Mouse (Mus musculus): ENCODE results near the gene Gm20388.

The Gm20388 gene

DNA sequence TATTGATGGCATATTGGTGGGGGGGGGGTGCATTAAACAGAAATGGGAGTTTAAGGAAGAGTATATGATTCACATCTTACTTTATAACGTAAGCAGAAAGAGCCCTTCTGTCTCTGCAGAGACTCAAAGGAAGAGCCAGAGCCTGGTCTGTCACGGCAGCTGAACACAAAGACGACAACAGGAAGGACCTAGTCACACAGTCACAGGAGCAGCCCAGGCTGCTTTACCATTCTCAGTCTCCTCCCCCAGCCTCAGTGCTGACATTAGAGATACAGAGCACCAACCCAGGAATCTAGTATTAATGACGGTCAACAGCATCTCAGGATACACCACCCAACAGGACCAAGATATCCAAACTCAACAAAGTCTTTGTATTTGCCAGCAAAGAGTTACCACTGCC is 3027.9 kb downstream of the Gm20388 start:
- no peak for DNase-seq

DNA sequence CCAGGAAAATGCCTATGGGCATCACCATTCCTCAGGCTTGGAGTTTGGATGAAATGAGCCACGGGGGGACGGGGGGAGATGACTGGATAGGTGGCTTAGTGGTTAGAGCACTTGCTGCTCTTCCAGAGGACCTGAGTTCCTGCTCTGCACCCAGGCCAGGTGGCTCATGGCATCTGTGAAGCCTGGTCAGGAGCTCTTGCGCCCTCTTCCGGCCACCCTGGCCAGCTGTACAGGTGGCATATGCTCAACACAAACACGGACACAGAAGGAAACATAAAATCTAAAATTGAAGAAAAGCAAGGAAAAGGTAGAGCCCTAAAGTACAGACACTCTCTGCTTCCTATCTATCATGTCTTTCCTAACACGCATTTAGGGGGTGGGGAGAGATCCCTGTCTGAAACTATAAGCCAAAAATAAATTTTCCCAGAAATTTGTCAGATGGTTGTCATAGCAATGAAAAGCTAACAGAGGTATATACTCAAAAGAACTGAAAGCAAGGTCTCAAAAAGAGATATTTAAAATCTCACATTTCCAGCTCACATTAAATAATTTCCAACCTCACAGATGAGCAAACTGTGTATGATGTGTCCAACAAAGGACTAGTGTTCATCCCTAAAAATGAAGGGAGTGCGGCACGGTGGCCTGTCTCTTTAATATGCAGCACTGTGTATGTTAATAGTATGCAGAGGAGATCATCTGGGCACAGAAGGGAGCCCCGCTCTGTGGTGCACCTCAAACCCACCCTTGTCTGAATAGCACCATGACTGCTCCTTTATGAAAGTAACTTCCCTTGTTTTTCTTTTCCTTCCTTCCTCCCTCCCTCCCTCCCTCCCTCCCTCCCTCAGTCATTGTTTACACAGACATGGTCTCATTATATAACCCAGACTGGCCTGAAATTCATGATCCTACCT is 3032.4 kb downstream of the Gm20388 start:
- no peak for DNase-seq

DNA sequence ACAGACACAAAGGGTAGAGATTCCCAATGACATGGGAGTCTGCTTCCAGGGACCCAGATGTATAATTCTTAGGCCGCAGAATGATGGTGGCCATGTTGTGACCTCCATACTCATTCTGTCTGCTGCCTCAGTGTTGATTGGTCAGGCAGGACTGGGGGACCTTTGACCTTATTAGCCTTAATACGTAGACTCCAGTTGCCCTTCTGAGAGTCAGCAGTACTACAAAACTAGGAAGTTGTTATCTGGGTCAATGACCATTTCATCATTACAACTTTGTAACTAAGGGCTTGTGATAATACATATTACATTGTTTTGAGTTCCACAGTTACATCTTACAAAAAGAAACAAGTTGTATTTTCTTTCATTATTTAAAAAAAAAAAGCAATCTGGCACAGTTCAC is 3035.1 kb downstream of the Gm20388 start:
- no peak for DNase-seq

DNA sequence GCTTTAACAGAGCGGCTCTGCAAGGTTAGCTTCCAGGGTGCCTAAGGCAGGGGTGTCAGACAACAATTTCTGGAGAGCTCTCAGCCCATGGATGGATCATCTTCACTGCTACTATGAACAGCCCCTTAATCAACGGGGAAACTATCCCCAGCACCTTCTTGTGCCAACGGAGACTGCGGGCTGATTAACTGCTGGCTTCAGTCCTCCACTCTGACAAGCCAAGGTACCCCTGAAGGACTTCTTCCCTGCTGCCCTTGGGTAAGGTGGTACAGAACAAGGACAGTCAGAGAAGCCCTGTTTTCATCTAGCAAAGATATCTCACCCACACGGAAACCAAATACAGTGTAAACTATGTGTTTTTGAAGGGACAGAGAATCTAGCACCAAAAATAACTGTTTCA is 3039.1 kb downstream of the Gm20388 start:
- no peak for DNase-seq

DNA sequence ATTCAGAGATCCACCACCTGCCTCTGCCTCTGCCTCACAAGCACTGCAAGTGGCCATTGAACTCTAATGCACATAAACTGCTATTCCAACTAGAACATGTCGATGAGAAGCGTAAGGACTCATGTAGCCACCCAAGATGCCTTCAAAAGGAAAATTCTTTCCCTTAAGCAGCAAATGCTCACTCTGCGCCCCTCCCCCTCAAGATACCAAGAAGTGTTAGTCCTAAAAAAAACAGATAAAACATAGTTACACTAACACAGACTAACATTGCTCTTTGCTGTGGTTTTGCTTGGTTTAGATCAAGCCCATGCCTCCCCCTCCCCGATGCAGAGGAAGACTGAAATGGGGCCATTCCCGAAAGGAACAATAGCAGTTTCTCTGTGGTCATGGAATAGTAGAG is 3040.8 kb downstream of the Gm20388 start:
- no peak for DNase-seq

DNA sequence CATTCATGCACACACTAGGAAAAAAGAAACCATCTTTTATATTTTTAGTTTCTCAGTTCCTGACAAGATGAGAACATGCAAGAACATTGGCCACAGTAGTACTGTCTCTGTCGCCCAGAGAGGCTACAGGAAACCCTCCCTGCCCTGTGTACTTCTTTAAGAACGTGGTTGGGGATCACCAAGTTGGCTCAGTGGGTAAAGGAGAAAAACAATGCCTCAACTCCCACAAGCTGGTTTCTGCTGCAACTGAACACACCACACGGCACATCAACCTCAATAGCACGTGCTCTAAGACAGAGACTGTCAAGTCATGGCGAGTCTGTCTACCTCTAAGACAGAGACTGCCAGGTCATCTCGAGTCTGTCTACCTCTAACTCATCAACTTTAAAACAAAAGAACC is 3042.4 kb downstream of the Gm20388 start:
- DNase-seq: no peak

DNA sequence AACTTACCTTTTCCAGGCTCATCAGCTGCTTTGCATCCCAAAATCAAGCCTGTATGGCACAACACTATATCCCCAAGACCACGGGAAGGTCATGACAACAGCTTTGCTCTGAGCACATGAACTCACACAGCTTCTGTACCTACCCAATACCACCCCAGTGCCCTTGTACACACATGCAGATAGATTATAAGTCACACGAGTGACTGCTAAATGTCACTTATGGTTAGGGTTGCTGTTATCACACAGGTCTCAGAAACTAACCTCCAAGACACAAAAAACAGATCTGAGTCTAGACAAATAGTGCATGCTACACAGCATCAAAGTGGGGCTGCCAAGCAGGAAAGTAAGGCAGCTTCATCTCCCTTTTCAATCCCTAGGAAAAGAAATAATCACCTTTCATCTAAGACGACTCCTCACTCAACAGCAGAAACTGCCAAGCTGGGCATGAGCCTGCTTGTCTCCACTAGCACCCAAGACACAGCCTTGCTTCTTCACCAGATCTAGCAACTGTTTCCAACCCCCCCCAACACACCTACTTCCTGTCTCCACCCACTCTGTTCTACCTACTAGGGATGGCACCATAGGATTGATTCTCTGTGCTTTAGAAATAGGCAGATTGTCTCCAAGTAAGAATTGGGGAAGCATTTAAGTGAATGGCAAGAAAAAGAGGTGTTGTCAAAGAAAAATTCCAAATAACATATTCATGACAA is 3043.6 kb downstream of the Gm20388 start:
- DNase-seq: no peak

DNA sequence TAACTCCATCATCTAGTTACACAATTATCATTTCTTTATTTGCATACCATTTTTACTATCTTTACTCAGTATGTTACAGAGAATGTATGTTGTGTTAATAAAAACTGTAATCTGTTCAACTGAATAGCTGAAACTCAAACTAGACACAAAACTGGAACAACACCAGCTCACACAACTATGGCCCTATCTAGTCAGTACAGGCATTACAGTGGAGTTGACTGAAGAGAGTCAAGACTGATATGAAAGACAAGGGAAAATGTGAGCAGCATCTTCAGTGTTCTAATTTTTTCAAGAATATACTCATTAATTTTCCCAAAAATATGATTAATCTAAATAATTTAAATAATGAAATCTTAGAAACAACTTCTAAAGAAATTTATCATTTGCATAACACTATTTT is 3044.6 kb downstream of the Gm20388 start:
- DNase-seq: no peak

DNA sequence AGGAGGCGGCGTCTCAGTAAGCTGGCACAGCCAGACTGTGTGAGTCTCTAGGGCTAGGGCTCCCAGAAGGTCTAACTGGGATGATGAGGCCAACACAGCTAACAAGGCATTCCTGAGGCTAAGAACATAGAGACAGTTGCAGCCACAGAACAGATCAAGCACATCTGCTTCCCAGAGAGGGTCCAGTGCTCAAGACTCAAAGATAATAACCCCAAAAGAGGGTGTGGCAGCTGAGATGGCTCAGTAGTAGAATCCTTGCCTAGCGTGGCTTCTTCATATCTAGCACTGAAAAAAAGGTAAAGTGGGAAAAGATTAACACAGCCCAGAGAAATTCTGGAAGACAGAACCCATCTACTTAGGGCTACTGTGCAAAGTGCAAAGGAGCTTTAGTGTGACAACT is 3045.4 kb downstream of the Gm20388 start:
- DNase-seq: no peak

DNA sequence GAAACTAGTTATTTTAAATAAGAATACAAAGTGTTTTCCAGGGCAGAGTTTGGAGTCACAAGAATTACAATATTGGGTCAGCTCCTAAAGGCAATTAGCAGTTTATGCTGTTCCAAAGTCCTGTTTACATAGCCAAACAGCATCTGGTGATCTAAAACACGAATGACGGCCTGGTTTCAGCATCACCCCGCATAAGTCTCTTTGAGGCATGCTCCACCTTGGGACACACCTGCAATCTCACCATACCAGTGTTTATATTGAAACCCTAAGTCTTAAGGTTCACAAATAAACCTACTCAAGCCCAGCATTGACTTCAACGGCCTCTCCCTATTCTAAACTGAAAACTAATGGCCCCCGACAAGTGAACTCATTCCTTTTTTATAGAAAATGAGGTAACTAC is 3049.7 kb downstream of the Gm20388 start:
- DNase-seq: no peak

DNA sequence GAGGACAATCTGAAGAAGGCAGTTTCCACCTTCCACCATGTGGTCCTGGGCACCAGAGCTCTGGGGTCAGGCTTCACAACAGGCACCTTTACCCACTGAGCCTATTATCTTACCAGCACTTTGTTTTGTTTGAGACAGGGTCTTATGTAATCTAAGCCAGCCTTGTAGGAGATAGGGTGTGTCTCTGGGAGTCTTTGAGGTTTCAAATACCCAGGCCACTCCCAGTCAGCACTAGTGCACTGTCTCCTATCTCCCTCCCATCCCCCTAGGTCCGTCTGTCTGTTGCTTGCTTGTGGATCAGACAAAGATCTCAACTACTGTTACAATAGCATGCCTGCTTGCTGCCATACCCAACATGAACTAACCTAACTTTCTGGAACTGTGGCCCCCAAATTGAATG is 3050.3 kb downstream of the Gm20388 start:
- DNase-seq: no peak

DNA sequence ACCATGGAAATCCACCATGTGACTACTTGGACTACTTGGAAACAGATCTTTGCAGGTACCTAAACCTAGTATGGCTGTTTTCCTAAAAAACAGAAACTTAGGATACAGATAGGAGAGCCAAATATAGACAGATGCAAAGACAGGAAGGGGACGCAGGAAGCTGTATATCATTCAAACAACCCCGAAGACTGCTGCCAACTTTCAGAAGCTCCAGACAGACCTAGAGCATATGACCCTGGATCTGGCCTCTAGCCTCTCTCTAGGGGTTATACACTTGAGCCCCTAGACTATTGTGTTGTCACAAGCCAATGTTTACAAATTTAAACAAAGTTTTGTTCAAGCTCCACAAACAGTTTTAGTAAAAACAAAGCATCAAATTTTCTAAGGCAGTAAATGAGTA is 3050.8 kb downstream of the Gm20388 start:
- no peak for DNase-seq

DNA sequence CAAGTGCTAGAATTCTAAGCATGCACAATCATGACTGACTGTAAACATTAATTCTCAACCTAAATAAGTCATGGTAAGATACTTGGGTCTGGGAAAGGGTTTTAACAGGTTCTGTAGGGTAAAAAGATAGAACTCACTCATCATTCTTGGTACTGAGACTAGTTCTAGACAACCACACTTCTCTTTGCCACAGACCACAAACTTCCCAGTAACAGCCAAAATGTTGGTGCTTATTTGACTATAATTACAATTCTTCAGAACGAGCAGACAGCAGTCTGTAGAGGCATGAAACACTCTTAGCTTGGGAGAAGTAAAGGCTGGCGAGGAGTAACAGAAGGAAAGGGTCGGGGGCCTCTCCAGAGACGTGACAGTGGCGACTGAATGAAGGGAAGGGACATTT is 3051.4 kb downstream of the Gm20388 start:
- no peak for DNase-seq

DNA sequence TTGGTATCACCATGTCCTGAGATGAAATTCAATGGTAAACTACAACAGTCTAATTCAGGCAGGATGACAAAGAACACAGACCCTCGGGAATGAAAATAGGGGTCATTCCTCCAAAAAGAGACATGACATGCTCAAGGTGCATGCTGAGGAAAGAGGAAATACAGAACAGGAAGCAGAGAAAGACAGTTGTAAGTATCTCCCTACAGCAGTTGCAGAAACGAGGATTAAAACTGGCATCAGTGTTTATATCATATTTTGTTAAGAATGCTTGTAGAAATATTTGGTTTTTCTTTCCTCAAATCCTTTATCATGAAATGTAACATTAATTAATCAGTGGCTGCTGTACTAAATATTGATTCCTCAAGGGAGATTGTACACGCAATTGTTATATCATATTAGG is 3056.0 kb downstream of the Gm20388 start:
- DNase-seq: no peak

DNA sequence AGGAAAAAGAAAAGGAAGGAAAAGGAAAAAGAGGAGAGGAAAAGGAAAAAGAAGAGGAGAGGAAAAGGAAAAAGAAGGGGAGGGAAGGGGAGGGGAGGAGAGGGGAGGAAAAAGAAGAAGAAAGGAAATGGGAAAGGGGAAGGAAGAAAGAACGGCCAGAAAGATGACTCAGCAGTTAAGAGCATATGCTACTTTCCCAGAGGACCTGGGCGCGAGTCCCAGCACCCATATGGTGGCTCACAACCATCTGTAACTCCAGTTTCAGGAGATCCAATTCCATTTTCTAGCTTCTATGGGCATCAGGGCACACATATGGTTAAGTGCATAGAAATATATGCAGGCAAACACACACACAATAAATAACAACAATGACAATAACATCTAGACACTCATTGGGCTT is 3057.5 kb downstream of the Gm20388 start:
- DNase-seq: no peak

DNA sequence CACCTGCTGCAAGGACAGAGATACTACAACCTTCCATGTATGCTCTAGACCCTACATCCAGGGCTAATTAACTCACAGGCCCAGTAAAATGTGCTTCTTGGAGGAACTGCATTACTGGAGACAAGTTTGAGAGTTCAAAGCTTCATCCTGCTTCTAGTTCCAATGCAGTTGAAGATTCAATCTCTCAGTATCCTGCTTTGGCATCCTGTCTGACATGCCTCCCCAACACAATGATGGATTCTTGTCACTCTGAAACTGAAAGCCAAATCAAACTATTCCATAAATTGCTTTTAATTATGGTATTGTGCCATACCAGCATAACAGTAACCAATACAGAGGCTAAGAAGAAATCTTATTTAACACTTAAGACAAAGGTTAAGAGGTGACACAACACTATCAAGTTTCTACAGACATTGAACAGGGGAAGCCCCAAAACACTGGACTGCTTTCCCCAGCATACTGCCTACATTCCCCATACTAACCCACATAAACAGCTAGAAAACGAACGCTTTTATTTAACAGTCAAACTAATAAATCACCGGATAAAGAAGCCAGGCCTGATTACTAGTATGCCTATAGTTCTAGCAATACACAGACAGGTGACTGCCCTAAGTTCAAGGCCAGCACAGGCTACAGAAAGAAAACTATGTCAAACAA is 3059.5 kb downstream of the Gm20388 start:
- DNase-seq: no peak

DNA sequence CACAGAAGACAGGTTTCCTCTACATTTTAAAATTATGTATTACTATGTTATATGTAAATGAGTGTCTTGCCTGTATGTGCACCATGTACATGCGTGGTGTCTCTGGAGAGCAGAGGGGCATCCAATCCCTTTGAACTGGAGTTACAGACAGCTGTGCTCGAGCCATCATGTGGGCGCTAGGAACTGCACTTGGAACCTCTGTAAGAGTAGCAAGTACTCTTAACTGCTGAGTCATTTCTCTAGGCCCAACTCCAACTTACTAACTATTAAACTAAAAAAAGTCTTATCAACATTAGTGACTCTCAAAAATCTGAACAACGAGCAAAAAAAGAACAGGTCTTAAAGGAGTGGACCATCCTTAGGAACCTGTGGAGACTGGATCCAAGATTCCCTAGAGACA is 3065.4 kb downstream of the Gm20388 start:
- no peak for DNase-seq

DNA sequence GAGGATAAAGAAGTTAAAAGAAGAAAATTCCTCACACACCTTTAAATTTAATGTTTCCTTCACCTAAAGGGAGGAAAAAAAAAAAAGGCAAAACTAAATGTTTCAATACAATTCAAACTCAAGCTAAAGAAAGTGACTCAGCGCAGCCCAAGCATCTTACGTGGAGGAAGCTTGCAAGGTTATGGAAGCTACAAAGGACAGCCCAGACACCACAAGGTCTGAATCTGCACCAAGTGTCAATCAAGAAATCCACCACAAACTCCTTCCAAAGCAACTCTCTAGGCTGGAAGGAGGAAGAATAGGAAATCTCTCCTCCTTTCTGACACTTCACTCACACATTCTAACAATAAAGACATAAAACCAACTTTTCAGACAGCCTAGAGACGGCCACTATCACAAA is 3068.8 kb downstream of the Gm20388 start:
- no peak for DNase-seq

DNA sequence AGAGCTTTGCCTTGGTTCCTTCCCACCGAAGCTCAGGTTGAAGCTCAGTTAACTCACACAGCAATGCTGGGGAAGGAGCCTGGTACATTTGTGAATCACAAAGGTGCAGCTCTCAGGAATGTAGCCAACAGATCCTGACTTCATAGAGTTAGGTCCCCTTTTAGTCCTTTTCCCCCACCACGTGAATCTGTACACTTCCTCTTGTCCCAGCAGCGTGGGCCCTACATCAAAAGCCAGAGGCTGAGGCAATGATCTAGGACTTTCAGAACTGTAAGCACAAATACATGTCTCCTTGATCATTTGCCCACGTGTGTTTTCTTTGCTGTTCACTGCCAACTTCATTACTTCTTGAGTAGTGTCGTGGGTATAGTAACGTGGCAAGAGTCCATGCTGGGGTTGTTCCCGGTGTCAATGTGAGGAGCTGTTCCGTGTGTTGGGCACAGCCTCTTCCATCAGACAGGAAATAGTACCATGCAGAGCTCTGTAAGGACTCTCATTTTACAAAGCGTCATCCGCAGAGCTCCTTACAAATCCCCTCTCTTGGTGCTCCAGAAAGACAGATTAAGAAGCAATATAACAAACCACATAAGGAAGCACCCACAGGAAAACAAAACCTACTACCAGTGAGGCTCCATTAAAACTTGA is 3069.3 kb downstream of the Gm20388 start:
- DNase-seq: no peak

DNA sequence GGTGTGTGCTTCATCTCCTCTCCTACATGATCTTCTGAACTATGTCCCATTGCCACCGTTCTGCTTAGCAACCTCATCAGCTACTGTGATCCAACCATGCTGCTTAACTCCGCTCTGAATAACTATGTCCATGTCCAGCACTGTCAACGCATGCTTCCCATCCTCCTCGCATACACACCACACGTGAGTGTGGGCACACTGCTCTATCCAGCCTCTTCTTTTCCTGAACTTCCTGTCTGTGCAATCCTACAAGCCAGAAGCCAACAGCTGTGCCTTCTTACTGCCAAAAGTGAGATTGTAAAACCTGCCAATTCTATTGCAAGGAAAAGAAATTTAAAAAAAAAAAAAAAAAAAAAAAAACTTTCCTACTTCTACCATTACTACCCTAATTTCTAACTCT is 3071.0 kb downstream of the Gm20388 start:
- DNase-seq: no peak

DNA sequence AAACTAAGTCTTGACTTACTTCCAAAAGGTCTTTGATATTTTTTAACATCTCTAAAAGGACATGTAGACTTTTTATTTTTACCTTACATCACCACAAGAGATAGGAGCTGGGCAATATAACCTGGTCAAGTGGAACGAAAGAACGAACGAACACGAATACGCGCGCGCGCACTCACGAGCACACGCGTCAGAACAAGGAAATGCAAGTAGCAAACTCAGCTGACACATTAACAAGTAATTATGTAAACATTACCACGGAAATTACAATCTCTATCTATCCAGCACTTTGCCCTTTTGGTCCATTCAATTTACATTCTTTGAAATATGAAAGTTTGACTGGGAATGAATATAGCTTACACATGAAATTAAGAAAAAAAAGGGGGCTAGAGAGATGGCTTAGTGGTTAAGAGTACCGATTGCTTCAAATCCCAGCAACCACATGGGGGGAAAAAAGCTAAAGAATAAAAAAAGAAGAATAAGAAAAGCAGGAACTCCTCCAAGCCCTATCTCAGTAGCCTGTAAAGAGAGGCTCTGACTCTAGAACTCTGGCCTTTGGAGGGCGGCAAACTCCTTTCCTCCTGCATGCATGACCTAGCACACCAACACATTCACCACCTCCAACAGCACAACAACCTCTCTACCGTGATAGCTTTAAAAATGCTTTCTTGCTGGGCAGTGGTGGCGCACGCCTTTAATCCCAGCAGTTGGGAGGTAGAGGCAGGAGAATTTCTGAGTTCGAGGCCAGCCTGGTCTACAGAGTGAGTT is 3072.7 kb downstream of the Gm20388 start:
- DNase-seq: no peak

DNA sequence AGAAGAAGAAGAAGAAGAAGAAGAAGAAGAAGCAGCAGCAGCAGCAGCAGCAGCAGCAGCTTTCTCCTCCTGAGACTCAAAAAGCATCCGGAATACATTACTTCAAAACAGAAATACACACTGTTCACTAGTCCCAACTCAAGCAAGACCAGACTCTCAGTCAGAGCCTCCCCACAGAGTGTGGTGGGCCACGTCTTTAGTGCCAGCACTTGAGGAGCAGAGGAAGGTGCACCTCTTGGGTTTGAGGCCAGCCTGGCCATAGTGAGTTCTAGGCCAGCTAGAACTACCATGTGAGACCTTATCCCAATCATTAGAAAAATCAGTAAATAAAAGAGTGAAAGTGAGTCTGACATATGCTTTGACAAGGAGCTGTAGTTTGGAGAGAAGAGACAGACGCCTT is 3073.5 kb downstream of the Gm20388 start:
- no peak for DNase-seq
